Mouse (Mus musculus): ENCODE measurements around the gene Zswim8. TPM values are rescaled to one million over a fixed set of nuclear protein-coding genes. Genes with fewer than 3 reads are reported as not detected.

Zswim8 gene
- polyA plus RNA-seq, 1 experiment from 2014 or later: 13.6 TPM

DNA sequence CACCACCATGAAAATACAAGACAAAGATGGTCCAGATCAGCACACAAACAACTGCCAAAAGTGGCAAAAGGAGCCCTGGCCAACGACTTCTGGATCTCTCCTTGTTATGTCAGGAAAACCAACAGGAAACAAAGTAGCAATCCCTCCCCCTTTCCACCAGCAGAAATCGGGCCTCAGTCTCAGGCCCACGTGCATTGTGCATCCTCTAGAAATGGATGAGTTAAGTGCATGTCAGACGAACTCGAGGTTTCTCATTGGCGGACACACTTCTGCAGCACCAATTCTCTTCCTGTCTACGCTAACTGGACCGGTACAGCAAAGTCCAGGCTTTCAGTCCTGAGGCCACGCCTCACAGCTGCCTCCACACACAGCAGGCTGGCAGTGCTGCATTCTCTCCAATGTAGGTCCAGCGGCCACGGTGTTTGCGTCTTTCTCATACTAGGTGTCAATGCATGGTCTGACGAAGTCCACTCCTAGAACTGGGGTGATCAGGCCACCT is 28.6 kb downstream of the Zswim8 start:
- 72% methylated on average over 13 of the region's 13 CpGs for WGBS
- DNase-seq (ENCODE audit: low spot score) (no peak), ATAC-seq (ENCODE audit: low FRiP score, low TSS enrichment) (no peak)
- H3K4me3 ChIP-seq (ENCODE audit: low read depth, low read length): no peak overlapping the region
- TF ChIP-seq CTCF (IDR thresholded peaks at IDR 0.05; ENCODE audit: low read depth): no peak
- no peak for TF ChIP-seq EP300 (optimal IDR thresholded peaks at IDR 0.05)
- 0 out of 2 replicates have a peak overlapping the region, but pooled peaks have one; percentile 65 for H3K27ac ChIP-seq (replicated peaks)
- no peaks in the 10 kb centered on the region for H3K27me3 ChIP-seq (ENCODE audit: control insufficient read depth, insufficient read depth, low read length)
- H3K9ac ChIP-seq (ENCODE audit: low read length): peak overlapping the region; percentile 2; the same call in 1 of the 2 replicates
- peaks cover 6% of the 10 kb centered on the region; the same call in 1 of the 2 replicates for H3K36me3 ChIP-seq (ENCODE audit: control insufficient read depth, insufficient read depth, low read length)
- H3K9me3 ChIP-seq (ENCODE audit: control insufficient read depth, low read length): no peaks in the 10 kb centered on the region
- H3K4me1 ChIP-seq (replicated peaks; ENCODE audit: control insufficient read depth, insufficient read depth): peaks cover 3% of the 10 kb centered on the region; the same call in 1 of the 2 replicates
- no peak overlapping the region for H3K4me2 ChIP-seq (replicated peaks; ENCODE audit: low read depth)

DNA sequence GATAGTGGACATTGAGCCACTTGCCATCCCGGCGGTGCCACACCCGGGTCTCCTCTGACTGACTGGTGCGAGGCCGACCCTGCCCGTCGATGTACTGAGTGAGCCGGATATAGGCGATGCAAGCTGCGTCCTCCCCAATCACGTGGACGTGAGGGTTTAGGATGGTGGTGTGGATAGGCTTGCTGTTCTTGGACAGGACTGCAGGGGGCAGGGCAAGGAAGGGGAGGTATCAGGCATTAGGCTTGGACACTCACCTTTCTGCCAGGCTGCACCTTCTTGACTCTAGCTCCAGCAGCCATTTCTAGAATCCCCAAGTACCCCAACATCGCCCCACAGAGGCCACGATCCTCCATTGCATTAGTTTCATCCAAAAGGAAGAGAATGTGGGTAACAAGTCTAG is 30.0 kb downstream of the Zswim8 start:
- no peak overlapping the region for H3K27ac ChIP-seq (replicated peaks)
- H3K36me3 ChIP-seq (ENCODE audit: control insufficient read depth, insufficient read depth, low read length): peaks cover 6% of the 10 kb centered on the region; the same call in 1 of the 2 replicates

GRCm38 (mm10) chr14:20738511-20738910 is 31.2 kb downstream of the Zswim8 start:
- Histone ChIP-seq H3K27ac (replicated peaks) (peak overlapping the region; percentile 20; the same call in 1 of the 2 replicates), H3K27me3 (ENCODE audit: control insufficient read depth, insufficient read depth, low read length) (no peaks in the 10 kb centered on the region), H3K9ac (ENCODE audit: low read length) (no peak overlapping the region), H3K9me3 (ENCODE audit: control insufficient read depth, low read length) (no peaks in the 10 kb centered on the region), H3K4me2 (replicated peaks; ENCODE audit: low read depth) (no peak overlapping the region), H3K4me3 (ENCODE audit: low read depth, low read length) (no peak overlapping the region), H3K4me1 (replicated peaks; ENCODE audit: control insufficient read depth, insufficient read depth) (peaks cover 3% of the 10 kb centered on the region; the same call in 1 of the 2 replicates), H3K36me3 (ENCODE audit: control insufficient read depth, insufficient read depth, low read length) (peaks cover 6% of the 10 kb centered on the region; the same call in 1 of the 2 replicates)
- TF ChIP-seq CTCF (IDR thresholded peaks at IDR 0.05; ENCODE audit: low read depth): no peak
- TF ChIP-seq EP300 (optimal IDR thresholded peaks at IDR 0.05): no peak
- DNase-seq (ENCODE audit: low spot score) (no peak), ATAC-seq (ENCODE audit: low FRiP score, low TSS enrichment) (no peak)
- 79% methylated on average over 8 of the region's 8 CpGs for WGBS

More for the DNA sequence above, 30.0 kb downstream of the Zswim8 start:
- ATAC-seq (ENCODE audit: low FRiP score, low TSS enrichment) (peak; percentile 71), DNase-seq (ENCODE audit: low spot score) (peak; percentile 89)
- Histone ChIP-seq H3K4me1 (replicated peaks; ENCODE audit: control insufficient read depth, insufficient read depth) (peaks cover 3% of the 10 kb centered on the region; the same call in 1 of the 2 replicates), H3K9ac (ENCODE audit: low read length) (no peak overlapping the region), H3K9me3 (ENCODE audit: control insufficient read depth, low read length) (no peaks in the 10 kb centered on the region), H3K4me3 (ENCODE audit: low read depth, low read length) (no peak overlapping the region), H3K27me3 (ENCODE audit: control insufficient read depth, insufficient read depth, low read length) (no peaks in the 10 kb centered on the region), H3K4me2 (replicated peaks; ENCODE audit: low read depth) (no peak overlapping the region)
- peak; percentile 82 for TF ChIP-seq CTCF (IDR thresholded peaks at IDR 0.05; ENCODE audit: low read depth)
- no peak for TF ChIP-seq EP300 (optimal IDR thresholded peaks at IDR 0.05)
- 27% methylated on average over 14 of the region's 14 CpGs for WGBS

GRCm38 (mm10) chr14:20741301-20741700 is 33.9 kb downstream of the Zswim8 start:
- peaks cover 17% of the 10 kb centered on the region for H3K36me3 ChIP-seq (ENCODE audit: control insufficient read depth, insufficient read depth, low read length)
- H3K27me3 ChIP-seq (ENCODE audit: control insufficient read depth, insufficient read depth, low read length): no peaks in the 10 kb centered on the region
- no peak overlapping the region for H3K4me3 ChIP-seq (ENCODE audit: low read depth, low read length)
- no peaks in the 10 kb centered on the region; the same call in 1 of the 2 replicates for H3K4me1 ChIP-seq (replicated peaks; ENCODE audit: control insufficient read depth, insufficient read depth)
- TF ChIP-seq EP300 (optimal IDR thresholded peaks at IDR 0.05): no peak
- TF ChIP-seq CTCF (IDR thresholded peaks at IDR 0.05; ENCODE audit: low read depth): 0 out of 2 replicates have a peak, but pooled peaks have one; percentile 12
- H3K9ac ChIP-seq (ENCODE audit: low read length): 0 out of 2 replicates have a peak overlapping the region, but pooled peaks have one; percentile 31
- H3K9me3 ChIP-seq (ENCODE audit: control insufficient read depth, low read length): no peaks in the 10 kb centered on the region
- ATAC-seq (ENCODE audit: low FRiP score, low TSS enrichment): peak; percentile 34; the same call in 1 of the 2 replicates
- 55% methylated on average over 9 of the region's 9 CpGs for WGBS
- peak; percentile 76 for DNase-seq (ENCODE audit: low spot score)
- no peak overlapping the region for H3K27ac ChIP-seq (replicated peaks)
- H3K4me2 ChIP-seq (replicated peaks; ENCODE audit: low read depth): no peak overlapping the region

GRCm38 (mm10) chr14:20743614-20744013 is 36.3 kb downstream of the Zswim8 start:
- H3K4me3 ChIP-seq (ENCODE audit: low read depth, low read length): no peak overlapping the region
- H3K9ac ChIP-seq (ENCODE audit: low read length): no peak overlapping the region
- WGBS: 63% methylated on average over 3 of the region's 3 CpGs
- no peaks in the 10 kb centered on the region for H3K27me3 ChIP-seq (ENCODE audit: control insufficient read depth, insufficient read depth, low read length)
- no peak overlapping the region for H3K4me2 ChIP-seq (replicated peaks; ENCODE audit: low read depth)
- H3K27ac ChIP-seq (replicated peaks): no peak overlapping the region
- no peaks in the 10 kb centered on the region for H3K4me1 ChIP-seq (replicated peaks; ENCODE audit: control insufficient read depth, insufficient read depth)
- H3K9me3 ChIP-seq (ENCODE audit: control insufficient read depth, low read length): no peaks in the 10 kb centered on the region
- ATAC-seq (ENCODE audit: low FRiP score, low TSS enrichment): no peak
- peaks cover 21% of the 10 kb centered on the region for H3K36me3 ChIP-seq (ENCODE audit: control insufficient read depth, insufficient read depth, low read length)
- peak; percentile 38 for TF ChIP-seq CTCF (IDR thresholded peaks at IDR 0.05; ENCODE audit: low read depth)
- TF ChIP-seq EP300 (optimal IDR thresholded peaks at IDR 0.05): no peak
- no peak for DNase-seq (ENCODE audit: low spot score)

- Histone ChIP-seq H3K9me3 (ENCODE audit: control insufficient read depth, low read length) (no peaks in the 10 kb centered on the region), H3K36me3 (ENCODE audit: control insufficient read depth, insufficient read depth, low read length) (peaks cover 15% of the 10 kb centered on the region), H3K4me2 (replicated peaks; ENCODE audit: low read depth) (no peak overlapping the region), H3K9ac (ENCODE audit: low read length) (no peak overlapping the region), H3K27me3 (ENCODE audit: control insufficient read depth, insufficient read depth, low read length) (no peaks in the 10 kb centered on the region), H3K4me1 (replicated peaks; ENCODE audit: control insufficient read depth, insufficient read depth) (no peaks in the 10 kb centered on the region), H3K4me3 (ENCODE audit: low read depth, low read length) (no peak overlapping the region), H3K27ac (replicated peaks) (no peak overlapping the region)
- no peak for DNase-seq (ENCODE audit: low spot score)
- TF ChIP-seq CTCF (IDR thresholded peaks at IDR 0.05; ENCODE audit: low read depth) (peak; percentile 58), EP300 (optimal IDR thresholded peaks at IDR 0.05) (no peak)
- no peak for ATAC-seq (ENCODE audit: low FRiP score, low TSS enrichment)
- WGBS: 67% methylated on average over 3 of the region's 3 CpGs
Observed at GRCm38 (mm10) chr14:20746935-20747334, 39.6 kb downstream of the Zswim8 start.
